Mouse (Mus musculus) heart, postnatal 10 days (tissue): Measurements from ENCODE around the gene Smoc1. TPM values are rescaled to one million over a fixed set of nuclear protein-coding genes. Genes with fewer than 3 reads are reported as not detected.

Experiments used
- DNase-seq, 2 experiments: peaks; one replicate each; pipeline ENCODE4 v3.0.0; 2021
- intact Hi-C: fragments of 180-260 bp; cut with DNase I; formaldehyde crosslinking; loops from one replicate; pipeline ENCODE4 v1.15.1; 2025
- total RNA-seq, 2 experiments: library from RNA; stranded (reverse); gene quantifications; 2 replicates each; pipeline ENCODE4 v1.2.3; 2021

Gene Smoc1
- total RNA-seq = 1 to 10 TPM; 7.0 to 7.1 TPM

- DNase-seq = peak; percentile 57 to 61
- intact Hi-C loops = no loop called here
These were observed at the start of gene Smoc1 for GRCm38 (mm10) chr12:81026277-81026994. TSS of gene Smoc1 (plus strand) at chr12:81026808.

DNA sequence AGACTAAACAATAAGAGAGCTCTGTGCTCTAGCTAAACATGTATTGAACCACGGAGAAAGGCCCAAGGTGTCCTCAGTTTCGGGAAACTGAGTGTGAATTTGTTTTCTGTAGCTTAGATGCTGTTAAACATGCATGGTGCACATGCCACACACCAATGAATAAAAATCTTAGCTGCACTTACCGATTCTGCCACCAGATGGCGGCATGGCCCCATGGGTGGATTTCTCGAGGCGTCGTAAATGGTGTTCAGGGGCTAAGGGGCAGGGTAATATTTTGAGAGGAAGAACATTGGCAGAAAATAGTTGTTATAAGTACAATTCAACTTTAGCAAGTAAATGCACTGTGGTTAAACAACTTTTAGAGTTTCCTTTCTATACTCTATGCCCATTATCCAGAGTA lies 44.3 kb upstream of the Smoc1 start:
- peak; percentile 67 to 86 for DNase-seq
- intact Hi-C loops = loop anchor here (1.0 to 10.0 kb wide), 3 partner anchors 200 to 802 kb away; partner anchors contain the start of gene Map3k9

DNA sequence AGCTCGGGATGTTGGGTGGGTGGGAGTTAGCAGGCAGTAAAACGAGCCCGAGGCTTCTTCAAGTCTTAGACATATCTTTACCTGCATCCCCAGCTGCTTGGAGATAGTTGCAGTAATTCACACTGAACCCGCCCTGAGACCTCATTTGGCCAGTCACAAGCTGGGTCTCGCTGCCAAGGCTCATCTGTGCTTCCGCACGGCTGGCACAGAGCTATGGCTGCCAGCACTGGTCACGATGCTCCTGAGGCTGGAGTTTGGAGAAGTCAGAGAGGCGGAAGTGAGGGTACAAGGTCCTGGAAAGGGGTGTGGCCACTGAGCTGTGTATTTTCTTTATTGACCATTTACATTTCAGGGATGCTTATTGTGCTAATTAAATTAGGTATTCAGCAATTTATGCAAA lies 42.9 kb upstream of the Smoc1 start:
- intact Hi-C loops = loop anchor here (10.0 kb wide), 1 partner anchor 801 kb away; the partner anchor contains the start of gene Map3k9
- no peak for DNase-seq

GRCm38 (mm10) chr12:80986628-80987027 lies 40.0 kb upstream of the Smoc1 start:
- DNase-seq = no peak
- intact Hi-C loops = loop anchor here (10.0 kb wide), 1 partner anchor 798 kb away; the partner anchor contains the start of gene Map3k9

- intact Hi-C loops = loop anchor here (10.0 kb wide), 1 partner anchor 797 kb away; the partner anchor contains the start of gene Map3k9
- DNase-seq = no peak
These were observed 38.3 kb upstream of the Smoc1 start for GRCm38 (mm10) chr12:80988286-80988685.

DNA sequence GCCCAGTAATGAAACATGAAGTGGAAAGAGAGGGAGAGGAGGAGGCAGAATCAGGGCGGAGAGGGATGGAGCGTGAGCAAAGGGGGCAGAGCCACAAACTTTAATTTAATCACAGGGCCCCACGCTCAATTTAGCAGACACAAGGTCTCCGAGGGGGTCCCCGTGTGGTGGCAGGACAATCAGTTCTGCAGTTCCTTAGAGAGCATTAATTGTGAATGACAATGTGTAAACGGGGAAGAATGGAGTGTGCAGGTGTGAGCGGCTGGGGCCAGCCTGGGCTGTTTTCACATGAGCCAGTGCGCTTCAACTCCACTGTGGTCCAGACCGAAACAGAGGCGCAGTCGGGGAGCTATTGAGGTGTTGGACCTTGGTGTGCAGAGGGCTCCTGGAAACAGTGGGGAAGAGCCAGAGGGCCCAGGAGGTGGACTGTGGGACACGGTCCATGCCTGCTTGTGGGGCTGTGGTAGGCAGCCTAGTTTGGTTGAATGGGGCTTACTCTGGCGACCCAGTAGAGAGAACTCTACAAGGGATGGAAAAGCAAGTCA lies 35.6 kb upstream of the Smoc1 start:
- DNase-seq = no peak
- intact Hi-C loops = no loop called here

- intact Hi-C loops = no loop called here
- no peak for DNase-seq
These were observed 34.8 kb upstream of the Smoc1 start for GRCm38 (mm10) chr12:80991806-80992205.

GRCm38 (mm10) chr12:80992540-80993122 lies 34.0 kb upstream of the Smoc1 start:
- intact Hi-C loops = no loop called here
- no peak for DNase-seq

- DNase-seq = no peak
- intact Hi-C loops = no loop called here
These were observed 32.8 kb upstream of the Smoc1 start for GRCm38 (mm10) chr12:80993773-80994172.

- no peak for DNase-seq
- intact Hi-C loops = no loop called here
These were observed 31.3 kb upstream of the Smoc1 start for GRCm38 (mm10) chr12:80995326-80995725.

DNA sequence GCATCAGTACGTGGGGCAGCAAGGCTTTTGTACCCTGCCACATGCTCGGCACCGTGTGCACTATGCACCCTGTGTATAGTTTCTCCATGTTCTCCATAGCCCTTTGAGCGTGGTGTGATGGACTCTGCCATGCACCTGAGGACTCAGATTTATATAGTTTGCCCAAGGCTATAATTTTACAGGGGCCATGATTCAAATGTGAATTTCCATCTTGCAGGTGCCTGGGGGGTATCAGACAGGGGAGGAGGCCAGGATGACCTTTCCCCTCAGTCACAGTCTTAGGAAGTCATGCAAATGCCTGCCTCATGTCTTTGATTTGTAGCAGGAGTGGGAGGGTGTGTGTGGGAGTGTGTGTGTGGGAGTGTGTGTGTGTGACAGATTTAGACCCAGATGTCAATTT lies 29.0 kb upstream of the Smoc1 start:
- no peak for DNase-seq
- intact Hi-C loops = no loop called here

DNA sequence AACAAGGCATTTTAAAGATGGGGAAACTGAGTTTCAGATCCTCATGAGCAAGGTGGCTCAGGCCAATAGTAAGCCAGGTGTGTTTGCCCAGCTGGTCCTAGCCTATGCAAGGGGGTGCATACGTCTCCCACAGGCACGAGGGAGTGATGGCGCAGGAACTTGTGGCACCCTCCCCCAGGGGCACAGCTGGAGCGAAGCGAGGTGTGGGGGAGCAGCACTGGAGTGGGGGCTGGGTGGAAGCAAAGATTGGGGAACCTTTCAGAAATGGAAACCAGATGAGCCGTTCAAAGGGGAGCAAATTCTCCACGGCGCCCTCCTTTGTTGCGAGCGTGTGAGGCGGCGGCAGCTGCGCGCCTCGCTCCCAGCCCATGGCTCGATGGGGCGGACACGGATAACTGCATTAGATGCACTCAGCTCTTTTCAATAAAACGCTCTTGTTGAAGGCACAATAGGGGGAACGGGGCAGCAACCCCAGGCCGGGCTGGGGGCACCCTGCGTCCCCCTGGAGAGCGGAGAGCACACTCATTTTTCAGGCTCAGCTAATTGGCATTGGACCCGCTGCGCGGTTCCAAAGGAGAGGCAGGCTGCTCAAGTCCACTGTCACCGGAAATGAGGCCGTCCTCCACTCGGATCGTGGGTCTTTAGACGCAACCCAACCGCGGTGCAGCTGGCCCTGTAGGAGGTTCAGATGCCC lies 27.9 kb upstream of the Smoc1 start:
- intact Hi-C loops = no loop called here
- no peak for DNase-seq

DNA sequence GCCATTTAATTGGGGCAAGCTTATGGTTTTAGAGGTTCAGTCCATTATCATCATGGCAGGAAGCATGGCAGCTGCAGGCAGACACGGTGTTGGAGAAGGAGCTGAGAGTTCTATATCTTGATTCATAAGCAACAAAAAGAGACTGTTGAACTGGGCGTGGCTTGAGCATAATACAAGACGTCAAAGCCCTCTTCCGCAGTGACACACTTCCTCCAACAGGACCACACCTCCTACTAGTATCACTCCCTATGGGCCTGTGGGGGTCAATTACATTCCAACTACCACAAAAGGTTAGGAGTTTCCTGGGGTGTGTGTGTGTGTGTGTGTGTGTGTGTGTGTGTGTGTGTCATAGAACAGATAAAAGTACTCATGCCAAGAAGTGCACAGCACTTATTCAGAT lies 25.7 kb upstream of the Smoc1 start:
- no peak for DNase-seq
- intact Hi-C loops = no loop called here

DNA sequence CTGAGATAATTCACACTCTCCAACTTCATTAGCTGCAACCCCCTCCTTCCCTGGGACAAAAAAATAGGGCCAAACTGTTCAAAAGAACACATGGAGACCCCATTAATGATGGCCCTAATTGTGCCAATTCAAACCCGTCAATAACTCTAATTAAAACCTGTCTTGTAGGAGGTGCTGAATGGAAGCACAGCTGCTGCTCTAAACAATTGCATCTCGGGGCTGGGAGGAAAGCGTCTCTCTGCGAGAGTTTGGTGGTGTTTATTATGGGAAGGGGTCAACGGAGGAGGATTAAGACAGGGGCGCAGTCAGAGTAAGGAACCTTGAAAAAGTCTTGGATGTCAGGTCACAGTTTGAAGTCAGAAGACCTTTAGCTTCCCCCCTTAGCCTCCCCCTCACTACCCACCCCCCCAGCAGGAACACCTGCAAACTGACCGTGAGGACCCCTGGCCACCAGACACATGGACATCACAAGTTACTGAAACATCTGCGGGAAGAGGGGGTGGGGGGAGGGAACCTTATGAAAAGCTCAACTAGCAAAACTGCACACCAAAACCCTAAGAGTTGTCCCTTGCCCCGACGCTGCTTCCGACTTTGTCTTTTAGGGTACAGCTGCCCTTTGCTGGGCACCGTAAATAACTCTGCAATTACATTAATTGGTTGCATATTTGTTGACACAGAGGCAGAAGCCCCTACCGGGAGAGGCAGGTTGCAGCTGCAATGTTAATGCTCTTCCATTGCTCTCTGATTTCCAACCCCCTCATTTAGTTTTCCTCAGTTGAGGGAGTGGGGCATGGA lies 23.6 kb upstream of the Smoc1 start:
- intact Hi-C loops = no loop called here
- no peak for DNase-seq

DNA sequence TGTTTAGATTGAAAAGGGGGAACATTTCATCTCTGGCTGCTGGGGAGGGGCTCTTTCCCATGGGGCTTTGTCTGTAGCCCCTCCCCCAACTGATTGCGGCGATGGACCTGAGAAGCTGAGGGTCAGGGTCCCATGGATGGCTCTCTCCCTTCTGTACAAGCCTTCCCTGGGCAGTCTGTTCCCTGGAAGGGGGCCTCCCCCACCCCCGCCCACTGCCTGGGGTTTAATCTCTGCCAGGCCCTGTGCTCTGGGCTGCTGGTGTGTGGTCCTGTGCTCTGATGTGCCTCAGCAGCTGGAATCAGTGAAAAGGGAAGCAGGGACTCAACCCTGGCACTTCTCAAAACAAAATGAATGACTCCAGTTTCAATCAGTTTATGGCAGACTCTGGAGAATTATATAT lies 16.8 kb upstream of the Smoc1 start:
- no peak for DNase-seq
- intact Hi-C loops = no loop called here

- intact Hi-C loops = no loop called here
- no peak for DNase-seq
These were observed 14.6 kb upstream of the Smoc1 start for GRCm38 (mm10) chr12:81011994-81012393.

- intact Hi-C loops = no loop called here
- DNase-seq = no peak
These were observed 13.1 kb upstream of the Smoc1 start for GRCm38 (mm10) chr12:81013496-81013895.

DNA sequence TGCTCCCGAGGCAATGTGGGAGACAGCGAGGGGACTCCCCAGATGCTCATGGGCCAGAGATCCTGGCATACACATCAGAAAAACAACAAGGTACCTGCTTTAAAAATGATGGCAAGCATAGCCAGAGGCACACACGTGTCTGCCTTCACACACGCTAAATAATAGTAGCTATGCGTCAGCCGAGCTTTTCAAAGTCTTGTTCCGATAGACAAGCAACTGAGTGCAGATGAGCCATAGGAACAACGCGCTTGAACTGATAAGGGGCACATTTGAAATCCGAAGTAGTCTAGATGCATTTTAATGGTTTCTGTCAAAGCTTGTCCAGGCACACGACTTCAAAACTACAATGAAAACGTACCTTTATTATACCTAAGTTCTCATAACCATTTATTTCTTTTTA lies 9.0 kb upstream of the Smoc1 start:
- intact Hi-C loops = no loop called here
- DNase-seq = no peak

- DNase-seq = no peak
- intact Hi-C loops = no loop called here
These were observed 7.9 kb upstream of the Smoc1 start for GRCm38 (mm10) chr12:81018516-81019279.
